Mouse (Mus musculus) liver, embryonic 13.5 days (tissue): ENCODE data around the gene Abcc5. TPM values are rescaled to one million over a fixed set of nuclear protein-coding genes. Genes with fewer than 3 reads are reported as not detected.

Source experiments
- ATAC-seq: fragments of 200-750 bp; cut with Nextera tagmentation; 2 replicates; pipeline ENCODE4 v1.8.0; 2017; ENCODE audit warnings: low read depth, mild to moderate bottlenecking, moderate number of reproducible peaks, moderate library complexity
- DNase-seq: peaks from one replicate; pipeline ENCODE4 v3.0.0; 2022
- H3K27ac ChIP-seq: fragments of 300-500 bp; sonication (generic); 2 replicates; pipeline ENCODE4 v1.5.1; 2015; ENCODE audit warnings: moderate library complexity, mild to moderate bottlenecking, inconsistent platforms
- H3K27me3 ChIP-seq: fragments of 300-500 bp; sonication (generic); 2 replicates; pipeline ENCODE4 v1.6.1; 2015; ENCODE audit warnings: mild to moderate bottlenecking, inconsistent platforms
- H3K36me3 ChIP-seq: fragments of 300-500 bp; sonication (generic); 2 replicates; pipeline ENCODE4 v1.6.1; 2015; ENCODE audit warnings: mild to moderate bottlenecking, inconsistent platforms
- H3K4me1 ChIP-seq: fragments of 300-500 bp; sonication (generic); replicated peaks from 2 replicates; pipeline ENCODE4 v1.6.1; 2015; ENCODE audit warnings: inconsistent platforms
- H3K4me2 ChIP-seq: fragments of 300-500 bp; sonication (generic); 2 replicates; pipeline ENCODE4 v1.6.1; 2015; ENCODE audit warnings: inconsistent platforms, mild to moderate bottlenecking, moderate library complexity
- H3K4me3 ChIP-seq: fragments of 300-500 bp; sonication (generic); replicated peaks from 2 replicates; pipeline ENCODE4 v1.5.1; 2015; ENCODE audit warnings: mild to moderate bottlenecking, inconsistent platforms
- H3K9ac ChIP-seq: fragments of 300-500 bp; sonication (generic); 2 replicates; pipeline ENCODE4 v1.6.1; 2015; ENCODE audit warnings: mild to moderate bottlenecking, inconsistent platforms
- H3K9me3 ChIP-seq: fragments of 300-500 bp; sonication (generic); replicated peaks from 2 replicates; pipeline ENCODE4 v1.6.1; 2016; ENCODE audit warnings: inconsistent platforms
- WGBS: fragments of 180-500 bp; shearing (Covaris S2); methylation state at CpG from one replicate; pipeline ENCODE4 v1.1.7; 2015; ENCODE audit not compliant: insufficient replicate concordance; 5-methylcytosine and 5-hydroxymethylcytosine counted together
- polyA plus RNA-seq: library from polyadenylated mRNA; unstranded; fragments of >200 nt; fragmentation: Nextera tagmentation; extraction: Ambion mirVana; gene quantifications from 2 replicates; pipeline ENCODE4 v1.2.1, GENCODE M21; 2015

The Abcc5 gene
- polyA plus RNA-seq, 1 experiment from 2014 or later: 16.0 TPM

DNA sequence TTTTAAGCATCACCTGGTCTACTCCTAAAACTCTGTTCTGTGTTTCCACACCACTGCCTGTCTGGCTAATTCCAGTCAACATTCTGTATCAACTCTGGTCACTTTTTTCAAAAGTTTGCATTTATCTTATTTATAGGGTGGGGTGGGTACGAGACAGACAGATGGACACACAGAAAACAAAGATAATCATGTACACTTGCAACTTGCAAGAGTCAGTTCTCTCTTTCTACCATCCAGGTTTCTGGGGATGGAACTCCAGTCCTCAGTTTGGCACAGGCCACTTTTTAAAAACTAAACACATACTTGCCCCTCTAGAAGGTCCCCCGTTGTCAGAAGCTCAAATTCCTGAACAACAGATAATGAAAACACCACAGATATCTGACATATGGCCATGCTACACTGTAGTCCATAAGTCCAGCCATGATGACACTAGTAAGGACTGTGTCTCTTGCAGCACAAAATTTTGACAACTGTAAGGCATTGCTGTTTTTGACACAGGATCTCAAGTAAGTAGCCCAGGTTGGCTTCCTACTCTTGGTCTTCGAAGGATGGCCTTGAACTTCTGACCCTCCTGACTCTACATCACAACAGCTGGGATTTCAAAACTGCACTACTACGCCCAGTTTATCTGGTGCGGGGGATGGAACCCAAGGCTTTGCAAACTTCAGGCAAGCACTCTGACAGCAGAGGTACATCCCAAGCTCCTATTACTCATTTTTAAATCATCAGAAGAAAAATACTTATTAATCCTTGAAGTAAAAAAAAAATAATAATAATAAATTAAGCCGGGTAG lies 3.1 kb downstream of the Abcc5 start:
- peak overlapping the region; percentile 30 for H3K9ac ChIP-seq
- DNase-seq (peak; percentile 16), ATAC-seq (no peak)
- H3K4me3 ChIP-seq: peak overlapping the region; percentile 83; the same call in 1 of the 2 replicates
- 39% methylated on average over 6 of the region's 6 CpGs for WGBS
- H3K36me3 ChIP-seq: peaks cover 34% of the 10 kb centered on the region
- H3K27me3 ChIP-seq: no peaks in the 10 kb centered on the region
- H3K9me3 ChIP-seq: no peaks in the 10 kb centered on the region
- H3K4me1 ChIP-seq: peaks cover 47% of the 10 kb centered on the region
- peak overlapping the region; percentile 85 for H3K4me2 ChIP-seq
- H3K27ac ChIP-seq: peak overlapping the region; percentile 87

DNA sequence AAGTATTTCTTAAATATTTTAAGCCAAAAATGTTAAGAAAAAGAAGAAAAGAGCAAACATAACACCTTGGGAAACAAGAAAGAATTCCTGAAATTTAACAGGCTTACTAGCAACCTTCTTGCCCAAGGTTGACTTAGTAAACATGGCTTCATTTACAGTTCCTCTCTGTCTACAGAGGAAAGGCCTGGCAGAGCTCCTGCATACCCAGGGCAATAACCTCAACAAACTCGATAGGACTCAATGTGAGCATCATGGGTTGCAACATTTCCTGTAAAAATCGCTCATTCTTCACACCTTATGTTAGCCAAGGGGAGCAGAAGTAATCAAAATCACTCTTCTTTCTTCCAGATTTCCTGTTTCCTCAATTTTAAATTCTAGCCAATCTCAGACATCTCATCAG lies 8.1 kb downstream of the Abcc5 start:
- ATAC-seq (no peak), DNase-seq (no peak)
- Histone ChIP-seq H3K9ac (no peak overlapping the region), H3K27me3 (no peaks in the 10 kb centered on the region), H3K36me3 (peaks cover 36% of the 10 kb centered on the region), H3K4me3 (no peak overlapping the region), H3K4me2 (no peak overlapping the region), H3K9me3 (no peaks in the 10 kb centered on the region), H3K4me1 (peaks cover 32% of the 10 kb centered on the region), H3K27ac (no peak overlapping the region)
- 64% methylated on average over 2 of the region's 2 CpGs for WGBS

GRCm38 (mm10) chr16:20416262-20416661 lies 9.9 kb downstream of the Abcc5 start:
- Histone ChIP-seq H3K36me3 (peaks cover 28% of the 10 kb centered on the region), H3K4me2 (no peak overlapping the region), H3K27ac (no peak overlapping the region), H3K27me3 (no peaks in the 10 kb centered on the region), H3K9me3 (no peaks in the 10 kb centered on the region), H3K9ac (no peak overlapping the region), H3K4me1 (peaks cover 23% of the 10 kb centered on the region), H3K4me3 (no peak overlapping the region)
- DNase-seq (no peak), ATAC-seq (no peak)
- 82% methylated on average over 2 of the region's 2 CpGs for WGBS

DNA sequence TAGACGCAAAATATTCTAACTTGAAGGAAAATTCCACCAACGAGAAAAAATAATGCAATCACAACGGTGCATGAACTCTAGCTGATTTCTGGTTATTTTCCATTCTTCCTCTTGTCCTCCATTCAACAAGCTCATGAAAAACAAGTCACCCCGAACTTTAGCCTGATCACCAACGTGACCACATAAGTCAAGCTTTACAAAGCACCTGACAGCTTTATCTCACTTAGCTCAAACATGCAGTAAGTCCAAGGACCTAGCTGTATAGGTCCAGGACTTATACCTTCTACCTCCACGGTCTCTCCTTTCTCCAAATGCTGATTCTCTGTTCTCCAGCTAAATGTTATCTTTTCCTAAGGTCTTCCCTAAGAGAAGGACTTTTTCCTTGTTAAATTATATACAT lies 10.4 kb downstream of the Abcc5 start:
- Histone ChIP-seq H3K27ac (no peak overlapping the region), H3K9me3 (no peaks in the 10 kb centered on the region), H3K4me3 (no peak overlapping the region), H3K4me1 (peaks cover 23% of the 10 kb centered on the region), H3K9ac (no peak overlapping the region), H3K27me3 (no peaks in the 10 kb centered on the region), H3K4me2 (no peak overlapping the region), H3K36me3 (peaks cover 24% of the 10 kb centered on the region)
- ATAC-seq: no peak
- WGBS: 67% methylated on average over 6 of the region's 6 CpGs
- DNase-seq: no peak

- H3K27ac ChIP-seq: no peak overlapping the region
- 74% methylated on average over 2 of the region's 2 CpGs for WGBS
- no peak overlapping the region for H3K4me3 ChIP-seq
- no peak overlapping the region for H3K9ac ChIP-seq
- ATAC-seq (no peak), DNase-seq (no peak)
- peaks cover 20% of the 10 kb centered on the region for H3K36me3 ChIP-seq
- H3K9me3 ChIP-seq: no peaks in the 10 kb centered on the region
- H3K4me1 ChIP-seq: peaks cover 23% of the 10 kb centered on the region
- no peak overlapping the region for H3K4me2 ChIP-seq
- no peaks in the 10 kb centered on the region for H3K27me3 ChIP-seq
These were observed 11.0 kb downstream of the Abcc5 start for GRCm38 (mm10) chr16:20415211-20415610.

DNA sequence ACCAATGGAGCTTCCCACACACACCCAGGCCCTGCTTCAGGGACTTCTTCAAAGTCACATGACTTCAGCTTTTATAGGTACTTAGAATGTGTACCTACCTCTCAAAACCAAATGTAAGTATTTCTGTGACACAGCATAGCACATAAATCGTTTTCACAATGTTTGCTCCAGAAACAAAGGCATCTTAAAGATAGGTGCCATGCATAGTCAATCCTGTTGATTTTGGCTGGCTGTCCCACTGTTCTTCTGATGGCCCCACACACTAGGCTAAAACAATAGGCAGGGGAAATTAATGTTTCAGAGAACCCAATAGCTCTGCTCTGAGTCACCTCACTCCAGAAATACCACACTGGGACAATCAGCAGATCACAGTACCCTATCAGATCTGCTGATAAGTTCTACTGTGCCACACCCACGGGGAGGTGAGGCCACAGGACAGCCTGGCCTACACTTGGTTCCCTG lies 12.3 kb downstream of the Abcc5 start:
- H3K9ac ChIP-seq: no peak overlapping the region
- DNase-seq (no peak), ATAC-seq (0 out of 2 replicates have a peak, but pooled peaks have one; percentile 35)
- H3K27ac ChIP-seq: no peak overlapping the region
- no peaks in the 10 kb centered on the region for H3K9me3 ChIP-seq
- peaks cover 28% of the 10 kb centered on the region for H3K4me1 ChIP-seq
- H3K36me3 ChIP-seq: peaks cover 11% of the 10 kb centered on the region; the same call in 1 of the 2 replicates
- H3K27me3 ChIP-seq: no peaks in the 10 kb centered on the region
- no peak overlapping the region for H3K4me2 ChIP-seq
- 41% methylated on average over 2 of the region's 2 CpGs for WGBS
- H3K4me3 ChIP-seq: no peak overlapping the region

DNA sequence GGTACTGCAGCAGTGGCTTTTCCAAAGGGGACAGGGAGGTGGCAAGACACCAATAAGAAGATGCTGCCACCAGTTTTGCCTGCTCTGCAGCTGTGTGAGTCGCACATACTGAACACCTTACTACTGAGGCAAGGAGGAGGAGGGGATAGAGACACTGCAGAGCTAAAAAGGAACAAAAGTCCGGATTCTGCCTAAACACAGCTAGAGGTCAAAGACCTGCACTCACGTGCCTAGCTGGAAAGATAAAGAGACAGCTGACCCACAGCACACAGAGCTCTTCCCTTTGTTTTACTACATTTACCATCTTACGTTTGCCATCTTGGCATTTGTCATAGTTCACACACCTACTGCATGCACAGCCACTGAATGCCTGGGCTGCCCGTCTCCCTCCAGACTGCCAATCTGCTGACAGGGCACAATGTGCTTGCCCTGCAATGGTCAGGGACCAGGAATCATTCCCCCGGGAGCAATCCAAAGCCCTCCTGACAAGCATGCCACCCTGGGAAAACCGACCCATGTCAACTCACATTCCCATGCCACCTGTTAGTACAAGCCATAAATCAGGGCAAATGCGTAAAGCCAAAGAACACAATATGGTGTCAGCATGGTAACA lies 14.1 kb downstream of the Abcc5 start:
- 75% methylated on average over 8 of the region's 8 CpGs for WGBS
- Histone ChIP-seq H3K9me3 (no peaks in the 10 kb centered on the region), H3K9ac (no peak overlapping the region), H3K4me2 (no peak overlapping the region), H3K27me3 (no peaks in the 10 kb centered on the region), H3K27ac (no peak overlapping the region; the same call in 1 of the 2 replicates), H3K4me1 (peaks cover 28% of the 10 kb centered on the region), H3K4me3 (no peak overlapping the region), H3K36me3 (peaks cover 2% of the 10 kb centered on the region; the same call in 1 of the 2 replicates)
- DNase-seq (no peak), ATAC-seq (0 out of 2 replicates have a peak, but pooled peaks have one; percentile 48)

GRCm38 (mm10) chr16:20405335-20405734 lies 20.9 kb downstream of the Abcc5 start:
- no peak for ATAC-seq
- Histone ChIP-seq H3K4me2 (no peak overlapping the region), H3K9ac (no peak overlapping the region), H3K27me3 (no peaks in the 10 kb centered on the region), H3K4me3 (no peak overlapping the region), H3K27ac (no peak overlapping the region), H3K9me3 (no peaks in the 10 kb centered on the region), H3K4me1 (peaks cover 5% of the 10 kb centered on the region; the same call in 1 of the 2 replicates), H3K36me3 (peaks cover 38% of the 10 kb centered on the region)
- WGBS: 78% methylated on average over 4 of the region's 4 CpGs
- no peak for DNase-seq

- H3K9me3 ChIP-seq: no peaks in the 10 kb centered on the region
- WGBS: 85% methylated on average over 2 of the region's 2 CpGs
- H3K4me3 ChIP-seq: no peak overlapping the region
- H3K4me2 ChIP-seq: no peak overlapping the region
- H3K9ac ChIP-seq: no peak overlapping the region
- DNase-seq (no peak), ATAC-seq (no peak)
- no peaks in the 10 kb centered on the region for H3K4me1 ChIP-seq
- H3K27ac ChIP-seq: no peak overlapping the region
- peaks cover 55% of the 10 kb centered on the region for H3K36me3 ChIP-seq
- no peaks in the 10 kb centered on the region for H3K27me3 ChIP-seq
These were observed 22.9 kb downstream of the Abcc5 start for GRCm38 (mm10) chr16:20403327-20403726.

DNA sequence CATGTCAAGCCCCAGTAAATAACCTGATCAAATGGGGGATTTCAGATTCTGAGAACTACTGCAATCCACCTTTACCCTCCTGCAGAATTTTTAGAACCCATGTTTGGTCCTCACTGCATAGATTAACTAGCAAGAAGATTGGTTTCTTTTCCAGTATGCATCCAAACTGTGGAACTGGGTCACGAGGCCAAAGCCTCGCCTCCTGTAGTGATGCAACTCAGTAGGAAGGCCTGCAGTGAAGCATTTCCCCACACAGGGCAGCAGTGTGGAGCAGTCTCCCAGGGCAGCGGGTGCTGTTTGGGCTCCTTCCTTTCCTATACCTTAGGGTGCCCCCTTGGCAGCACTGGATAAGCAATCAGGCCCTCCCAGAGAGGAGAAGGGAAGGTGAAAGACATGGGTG lies 24.6 kb downstream of the Abcc5 start:
- peaks cover 63% of the 10 kb centered on the region for H3K36me3 ChIP-seq

DNA sequence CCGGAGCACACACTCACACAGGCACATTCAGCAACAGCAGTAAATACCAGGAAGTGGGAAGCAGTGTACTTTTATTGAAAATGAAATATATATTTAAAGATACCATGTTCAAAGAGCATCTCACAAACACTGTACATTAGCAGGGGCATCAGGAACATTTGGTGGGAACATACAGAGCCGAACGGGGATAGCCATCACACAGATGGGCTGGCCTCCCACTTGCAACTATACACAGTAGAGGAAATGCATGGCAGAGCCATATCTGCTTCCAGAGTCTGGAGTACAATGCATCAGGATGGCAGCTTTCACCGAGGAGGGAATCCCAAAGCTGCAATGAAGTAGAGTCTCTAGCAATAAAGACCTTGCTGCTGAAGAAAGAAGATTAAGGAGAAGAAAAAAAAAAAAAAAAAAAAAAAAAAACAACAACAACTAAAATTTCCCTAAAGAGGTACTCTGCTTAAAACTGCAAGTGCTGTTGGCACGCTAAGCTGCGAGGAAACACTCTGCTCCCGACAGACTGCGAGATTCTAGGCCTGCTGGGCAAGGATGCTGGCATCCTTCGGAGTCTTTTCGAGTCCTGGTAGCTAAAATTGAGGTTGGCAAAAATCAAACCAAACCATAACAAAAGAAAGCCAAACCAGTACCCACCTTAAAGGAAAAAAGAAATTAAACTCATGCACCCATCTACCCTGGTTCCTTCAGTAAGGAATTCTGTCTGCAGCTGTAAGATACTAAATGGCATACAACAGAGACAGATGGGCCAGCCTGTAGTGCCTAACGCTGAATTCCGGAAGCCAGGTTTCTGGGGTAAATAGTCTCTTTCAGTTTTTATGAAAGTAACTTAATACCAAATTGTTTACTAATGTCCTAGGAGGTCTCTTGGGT lies 25.2 kb downstream of the Abcc5 start:
- no peak for DNase-seq
- Histone ChIP-seq H3K4me1 (no peaks in the 10 kb centered on the region), H3K9me3 (no peaks in the 10 kb centered on the region), H3K27me3 (no peaks in the 10 kb centered on the region), H3K4me3 (no peak overlapping the region), H3K9ac (no peak overlapping the region), H3K4me2 (no peak overlapping the region), H3K27ac (no peak overlapping the region), H3K36me3 (peaks cover 69% of the 10 kb centered on the region)
- 83% methylated on average over 12 of the region's 12 CpGs for WGBS
- no peak for ATAC-seq

More for the DNA sequence above, 24.6 kb downstream of the Abcc5 start:
- H3K27me3 ChIP-seq: no peaks in the 10 kb centered on the region
- H3K9me3 ChIP-seq: no peaks in the 10 kb centered on the region
- no peak overlapping the region for H3K9ac ChIP-seq
- ATAC-seq: peak; percentile 45; the same call in 1 of the 2 replicates
- H3K4me1 ChIP-seq: no peaks in the 10 kb centered on the region
- H3K4me3 ChIP-seq: no peak overlapping the region
- no peak overlapping the region for H3K4me2 ChIP-seq
- H3K27ac ChIP-seq: no peak overlapping the region
- DNase-seq: no peak
- 79% methylated on average over 3 of the region's 3 CpGs for WGBS
